Comparison of ENCODE assay signal across 8 mouse cellular contexts in genomic region chr15:100923476-100923875, GRCm38 (mm10). TPM values are rescaled to one million over a fixed set of nuclear protein-coding genes. Genes with fewer than 3 reads are reported as not detected.
DNase-seq lines count a peak whose midpoint lies in the region; ATAC-seq lines count a peak whose summit lies in the region.

No protein-coding gene starts in this region.

- H3K9ac ChIP-seq in hindbrain, embryonic 14.5 days: 0 out of 2 replicates have a peak overlapping the region, but pooled peaks have one; percentile 38
- no peak overlapping the region for H3K9ac ChIP-seq in neural tube, embryonic 14.5 days (replicated peaks; ENCODE audit: low read depth, low read length)

- peak; percentile 77; the same call in 1 of the 2 replicates for ATAC-seq in hindbrain, embryonic 14.5 days (ENCODE audit: low FRiP score)
- ATAC-seq in neural tube, embryonic 14.5 days (ENCODE audit: low read depth): 0 out of 2 replicates have a peak, but pooled peaks have one; percentile 54
- no peak for ATAC-seq in inflammation-experienced regulatory T-cells, adult 6 months

- intact Hi-C loops in left cerebral cortex, postnatal 25 days (cut with DNase I): loop anchor here (2.0 to 5.0 kb wide), 4 partner anchors 36 to 91 kb away; no protein-coding TSS in a partner anchor

- 0 out of 2 replicates have a peak overlapping the region, but pooled peaks have one; percentile 13 for H3K4me2 ChIP-seq in hindbrain, embryonic 14.5 days (replicated peaks)
- no peak overlapping the region for H3K4me2 ChIP-seq in neural tube, embryonic 14.5 days (ENCODE audit: low read depth, low read length)

- peak overlapping the region; percentile 18; the same call in 1 of the 2 replicates for H3K27ac ChIP-seq in hindbrain, embryonic 14.5 days
- H3K27ac ChIP-seq in neural tube, embryonic 14.5 days (ENCODE audit: low read depth, low read length): no peak overlapping the region; the same call in 1 of the 2 replicates

- H3K4me1 ChIP-seq in hindbrain, embryonic 14.5 days (replicated peaks; ENCODE audit: control insufficient read depth, insufficient read depth, low read length): peaks cover 14% of the 10 kb centered on the region
- 0 out of 2 replicates have a peak, but pooled peaks cover 4% of the 10 kb centered on the region for H3K4me1 ChIP-seq in neural tube, embryonic 14.5 days (ENCODE audit: control insufficient read depth, insufficient read depth, low read length)

- H3K36me3 ChIP-seq in hindbrain, embryonic 14.5 days (replicated peaks; ENCODE audit: control insufficient read depth, insufficient read depth): no peaks in the 10 kb centered on the region
- H3K36me3 ChIP-seq in neural tube, embryonic 14.5 days (ENCODE audit: control insufficient read depth, insufficient read depth, low read length): no peaks in the 10 kb centered on the region

- H3K4me3 ChIP-seq in hindbrain, embryonic 14.5 days (replicated peaks; ENCODE audit: low read length): no peak overlapping the region
- no peak overlapping the region for H3K4me3 ChIP-seq in neural tube, embryonic 14.5 days (ENCODE audit: low read depth, low read length)

- no peaks in the 10 kb centered on the region for H3K9me3 ChIP-seq in hindbrain, embryonic 14.5 days (ENCODE audit: control insufficient read depth, low read length)
- H3K9me3 ChIP-seq in neural tube, embryonic 14.5 days (ENCODE audit: control insufficient read depth, low read length): no peaks in the 10 kb centered on the region

- 19% methylated on average over 19 of the region's 19 CpGs for WGBS in hindbrain, embryonic 14.5 days
- 15% methylated on average over 19 of the region's 19 CpGs for WGBS in neural tube, embryonic 14.5 days

- DNase-seq in adrenal gland, adult 18-20 months (ENCODE audit: low spot score in 2 of 2): peak; percentile 17 to 27
- DNase-seq in cerebellum, adult 18-20 months: peak; percentile 77 to 87
- peak; percentile 69 to 74 for DNase-seq in frontal cortex, postnatal 10 days (ENCODE audit: low spot score in 2 of 2)
- DNase-seq in hindbrain, embryonic 14.5 days (ENCODE audit: low spot score): peak; percentile 66
- DNase-seq in left cerebral cortex, postnatal 25 days (ENCODE audit: low spot score in 2 of 2): peak; percentile 89 to 98
- DNase-seq in urinary bladder, postnatal 25 days (ENCODE audit: low spot score): no peak

- no peaks in the 10 kb centered on the region for H3K27me3 ChIP-seq in hindbrain, embryonic 14.5 days (ENCODE audit: control insufficient read depth, insufficient read depth, low read length)
- no peaks in the 10 kb centered on the region for H3K27me3 ChIP-seq in neural tube, embryonic 14.5 days (ENCODE audit: control insufficient read depth, insufficient read depth, low read length)

RNA-seq across cellular contexts. Expression of gene Scn8a, which starts 53.8 kb away (rescaled TPM):
- 1 to 10 TPM; 2.8 to 3.6 TPM for total RNA-seq in adrenal gland, adult 18-20 months (2021)
- 22.2 and 23.2 TPM in 2 replicates for polyA plus RNA-seq in hindbrain, embryonic 14.5 days (2014; fragmentation: Nextera tagmentation; extraction: Ambion mirVana)
- 100 to 1,000 TPM; 212 to 242 TPM for total RNA-seq in left cerebral cortex, postnatal 25 days (2021)
- polyA plus RNA-seq in neural tube, embryonic 14.5 days (2014; fragmentation: Nextera tagmentation; extraction: Ambion mirVana): 25.6 and 35.2 TPM in 2 replicates
- polyA plus RNA-seq in inflammation-experienced regulatory T-cells, adult 6 months (2017; shearing (Covaris generic)): 1 to 10 TPM in 1 of 3 experiments, under 1 TPM in 2; 0.14 to 1.1 (median 0.78) TPM

Comparison
In these comparisons a context has a peak if more than half of its experiments do, and no peak if none do; other contexts are left out.
1. RNA of gene Scn8a, which starts 53.8 kb away (polyA plus RNA-seq): 25.6 to 35.2 TPM in neural tube, embryonic 14.5 days and 22.2 to 23.2 TPM in hindbrain, embryonic 14.5 days; 0.14 to 1.1 TPM in inflammation-experienced regulatory T-cells, adult 6 months; every median in the first group is over 10 times any median in the second.